Mouse (Mus musculus) hindbrain, embryonic 14.5 days (tissue): ENCODE measurements around the gene Sap30l. TPM values are rescaled to one million over a fixed set of nuclear protein-coding genes. Genes with fewer than 3 reads are reported as not detected.

Experiments
- ATAC-seq: fragments of 200-750 bp; cut with Nextera tagmentation; 2 replicates; pipeline ENCODE4 v1.8.0; 2017; ENCODE audit warnings: moderate number of reproducible peaks, mild to moderate bottlenecking, moderate TSS enrichment, moderate library complexity; ENCODE audit not compliant: low FRiP score
- DNase-seq: peaks from one replicate; pipeline ENCODE4 v3.0.0-alpha.2; 2015; ENCODE audit warnings: low spot score
- H3K27ac ChIP-seq: fragments of 300-500 bp; sonication (generic); 2 replicates; pipeline ENCODE4 v1.5.1; 2014; ENCODE audit warnings: mild to moderate bottlenecking, moderate library complexity
- H3K27me3 ChIP-seq: fragments of 300-500 bp; sonication (generic); 2 replicates; pipeline ENCODE4 v1.6.1; 2014; ENCODE audit warnings: mild to moderate bottlenecking, low read length, mixed read lengths; ENCODE audit not compliant: control insufficient read depth, insufficient read depth
- H3K36me3 ChIP-seq: fragments of 300-500 bp; sonication (generic); replicated peaks from 2 replicates; pipeline ENCODE4 v1.6.1; 2014; ENCODE audit not compliant: control insufficient read depth, insufficient read depth
- H3K4me1 ChIP-seq: fragments of 300-500 bp; sonication (generic); replicated peaks from 2 replicates; pipeline ENCODE4 v1.6.1; 2014; ENCODE audit warnings: antibody characterized with exemption, low read length, mixed read lengths; ENCODE audit not compliant: control insufficient read depth, insufficient read depth
- H3K4me2 ChIP-seq: fragments of 300-500 bp; sonication (generic); replicated peaks from 2 replicates; pipeline ENCODE4 v1.6.1; 2014; ENCODE audit warnings: mild to moderate bottlenecking, moderate library complexity
- H3K4me3 ChIP-seq: fragments of 300-500 bp; sonication (generic); replicated peaks from 2 replicates; pipeline ENCODE4 v1.5.1; 2014; ENCODE audit warnings: mild to moderate bottlenecking, low read length
- H3K9ac ChIP-seq: fragments of 300-500 bp; sonication (generic); 2 replicates; pipeline ENCODE4 v1.6.1; 2014
- H3K9me3 ChIP-seq: fragments of 300-500 bp; sonication (generic); 2 replicates; pipeline ENCODE4 v1.6.1; 2016; ENCODE audit warnings: low read length; ENCODE audit not compliant: control insufficient read depth
- whole genome bisulfite sequencing: fragments of 180-500 bp; shearing (Covaris S2); extraction: QIAGEN DNeasy Blood & Tissue Kit; methylation state at CpG from one replicate; pipeline ENCODE4 v1.1.7; 2014; 5-methylcytosine and 5-hydroxymethylcytosine counted together
- polyA plus RNA-seq: library from polyadenylated mRNA; unstranded; fragments of >200 nt; fragmentation: Nextera tagmentation; extraction: Ambion mirVana; gene quantifications from 2 replicates; pipeline ENCODE4 v1.2.1, GENCODE M21; 2014

The Sap30l gene
- polyA plus RNA-seq, 1 experiment from 2014 or later = 12.6 TPM

- Histone ChIP-seq H3K4me1 (0 out of 2 replicates have a peak, but pooled peaks cover 6% of the 10 kb centered on the region), H3K36me3 (no peaks in the 10 kb centered on the region), H3K9me3 (no peaks in the 10 kb centered on the region), H3K9ac (no peak overlapping the region), H3K27me3 (peaks cover 82% of the 10 kb centered on the region), H3K27ac (no peak overlapping the region), H3K4me3 (peak overlapping the region; percentile 19), H3K4me2 (peak overlapping the region; percentile 31)
- DNase-seq (no peak), ATAC-seq (no peak)
- WGBS = under 1% methylated on average over 41 of the region's 41 CpGs
Observed at GRCm38 (mm10) chr11:57827048-57827914, 25.8 kb downstream of the Sap30l start.

GRCm38 (mm10) chr11:57827915-57828545 lies 26.6 kb downstream of the Sap30l start:
- DNase-seq (peak; percentile 35), ATAC-seq (no peak)
- H3K4me3 ChIP-seq = peak overlapping the region; percentile 19
- H3K27me3 ChIP-seq = peaks cover 89% of the 10 kb centered on the region
- H3K9me3 ChIP-seq = no peaks in the 10 kb centered on the region
- H3K4me1 ChIP-seq = 0 out of 2 replicates have a peak, but pooled peaks cover 6% of the 10 kb centered on the region
- no peak overlapping the region for H3K9ac ChIP-seq
- peak overlapping the region; percentile 31 for H3K4me2 ChIP-seq
- no peak overlapping the region for H3K27ac ChIP-seq
- WGBS = under 1% methylated on average over 33 of the region's 33 CpGs
- no peaks in the 10 kb centered on the region for H3K36me3 ChIP-seq

- ATAC-seq (no peak), DNase-seq (no peak)
- no peak overlapping the region for H3K27ac ChIP-seq
- H3K9ac ChIP-seq = no peak overlapping the region
- H3K9me3 ChIP-seq = no peaks in the 10 kb centered on the region
- 2% methylated on average over 53 of the region's 53 CpGs for WGBS
- H3K4me3 ChIP-seq = no peak overlapping the region
- no peak overlapping the region for H3K4me2 ChIP-seq
- peaks cover 96% of the 10 kb centered on the region for H3K27me3 ChIP-seq
- H3K4me1 ChIP-seq = 0 out of 2 replicates have a peak, but pooled peaks cover 6% of the 10 kb centered on the region
- no peaks in the 10 kb centered on the region for H3K36me3 ChIP-seq
Observed at GRCm38 (mm10) chr11:57828955-57829870, 27.8 kb downstream of the Sap30l start.

- H3K9ac ChIP-seq = no peak overlapping the region
- peaks cover 97% of the 10 kb centered on the region for H3K27me3 ChIP-seq
- H3K4me2 ChIP-seq = no peak overlapping the region
- no peaks in the 10 kb centered on the region for H3K9me3 ChIP-seq
- 8% methylated on average over 17 of the region's 17 CpGs for WGBS
- no peak for DNase-seq
- 0 out of 2 replicates have a peak, but pooled peaks cover 6% of the 10 kb centered on the region for H3K4me1 ChIP-seq
- ATAC-seq = no peak
- no peak overlapping the region for H3K4me3 ChIP-seq
- H3K27ac ChIP-seq = no peak overlapping the region
- H3K36me3 ChIP-seq = no peaks in the 10 kb centered on the region
Observed at GRCm38 (mm10) chr11:57829871-57830775, 28.7 kb downstream of the Sap30l start.

GRCm38 (mm10) chr11:57831281-57831781 lies 29.9 kb downstream of the Sap30l start:
- DNase-seq (no peak), ATAC-seq (no peak)
- Histone ChIP-seq H3K4me2 (no peak overlapping the region), H3K9me3 (no peaks in the 10 kb centered on the region), H3K9ac (no peak overlapping the region), H3K27ac (no peak overlapping the region), H3K4me3 (no peak overlapping the region), H3K4me1 (0 out of 2 replicates have a peak, but pooled peaks cover 6% of the 10 kb centered on the region), H3K36me3 (no peaks in the 10 kb centered on the region), H3K27me3 (peaks cover 97% of the 10 kb centered on the region)
- WGBS = 2% methylated on average over 31 of the region's 31 CpGs

GRCm38 (mm10) chr11:57831861-57832260 lies 30.4 kb downstream of the Sap30l start:
- WGBS = 1% methylated on average over 16 of the region's 16 CpGs
- H3K4me1 ChIP-seq = 0 out of 2 replicates have a peak, but pooled peaks cover 6% of the 10 kb centered on the region
- DNase-seq = no peak

GRCm38 (mm10) chr11:57832552-57833201 lies 31.2 kb downstream of the Sap30l start, which contains the start of gene Hand1:
Hand1 (minus strand) TSS chr11:57832818.
- H3K27me3 ChIP-seq = peaks cover 96% of the 10 kb centered on the region
- no peak within 1 kb of the TSS for H3K4me2 ChIP-seq
- no peak within 1 kb of the TSS for H3K27ac ChIP-seq
- WGBS = 2% methylated on average over 16 of the region's 23 CpGs
- H3K36me3 ChIP-seq = no peaks in the 10 kb centered on the region
- H3K4me1 ChIP-seq = 0 out of 2 replicates have a peak, but pooled peaks cover 4% of the 10 kb centered on the region
- H3K9me3 ChIP-seq = no peaks in the 10 kb centered on the region
- DNase-seq (no peak), ATAC-seq (no peak)
- no peak within 1 kb of the TSS for H3K9ac ChIP-seq
- H3K4me3 ChIP-seq = no peak within 1 kb of the TSS

More at GRCm38 (mm10) chr11:57831861-57832260, 30.4 kb downstream of the Sap30l start:
- no peak overlapping the region for H3K4me2 ChIP-seq
- no peaks in the 10 kb centered on the region for H3K9me3 ChIP-seq
- no peak overlapping the region for H3K27ac ChIP-seq
- no peak overlapping the region for H3K4me3 ChIP-seq
- H3K9ac ChIP-seq = no peak overlapping the region
- no peak for ATAC-seq
- no peaks in the 10 kb centered on the region for H3K36me3 ChIP-seq
- H3K27me3 ChIP-seq = peaks cover 97% of the 10 kb centered on the region
